Mouse (Mus musculus) frontal cortex, adult 2 months (tissue): ENCODE results near the gene Tspo. TPM values are rescaled to one million over a fixed set of nuclear protein-coding genes. Genes with fewer than 3 reads are reported as not detected.

ENCODE experiments used
- DNase-seq, 2 experiments: peaks; one replicate each; pipeline ENCODE4 v3.0.0; 2022; ENCODE audit warnings: low spot score in 1 of 2; ENCODE audit errors: extremely low spot score in 1 of 2
- polyA plus RNA-seq: library from polyadenylated mRNA; depleted of rRNA; stranded (reverse); fragments of >200 nt; gene quantifications from 2 replicates; pipeline ENCODE4 v1.2.3, GENCODE M21; 2012; rRNA removed

Tspo gene
- polyA plus RNA-seq = 10.9 and 11.3 TPM in 2 replicates

DNA sequence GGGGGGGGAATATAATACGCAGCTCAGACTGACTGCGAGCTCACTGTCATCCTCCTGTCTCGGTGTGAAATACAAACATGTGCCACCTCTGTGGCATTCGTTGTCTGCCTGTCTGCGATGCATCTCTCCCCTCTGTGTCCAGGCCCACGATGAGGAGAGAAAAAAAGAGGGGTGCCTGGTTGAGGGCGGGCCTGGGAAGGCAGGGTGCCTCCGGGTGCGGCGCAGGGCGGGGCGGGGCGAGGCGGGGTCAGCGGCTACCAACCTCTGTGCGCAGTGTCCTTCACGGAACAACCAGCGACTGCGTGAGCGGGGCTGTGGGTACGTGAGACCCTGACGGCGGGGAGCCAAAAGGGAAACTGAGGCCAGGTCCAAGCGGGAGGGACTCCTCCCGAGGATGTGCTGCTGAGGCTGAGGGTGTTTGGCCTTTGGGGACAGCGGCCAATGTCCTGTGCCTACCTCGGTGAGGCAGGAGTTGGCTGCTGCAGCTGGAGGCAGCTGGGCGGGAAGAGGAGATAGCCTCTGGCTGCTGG, at the start of gene Tspo, which contains the start of gene Mcat:
Gene Tspo (plus strand): TSS at position 266 of the 530 bp plus-strand sequence.
Gene Mcat (minus strand): TSS at position 461 of the 530 bp plus-strand sequence.
- DNase-seq = no peak

- peak in 1 of 2 experiments; percentile 43 for DNase-seq
Observed at GRCm38 (mm10) chr15:83515018-83515417, 48.4 kb upstream of the Tspo start.

GRCm38 (mm10) chr15:83518215-83519048, 45.0 kb upstream of the Tspo start:
- DNase-seq = peak; percentile 18 to 86

DNA sequence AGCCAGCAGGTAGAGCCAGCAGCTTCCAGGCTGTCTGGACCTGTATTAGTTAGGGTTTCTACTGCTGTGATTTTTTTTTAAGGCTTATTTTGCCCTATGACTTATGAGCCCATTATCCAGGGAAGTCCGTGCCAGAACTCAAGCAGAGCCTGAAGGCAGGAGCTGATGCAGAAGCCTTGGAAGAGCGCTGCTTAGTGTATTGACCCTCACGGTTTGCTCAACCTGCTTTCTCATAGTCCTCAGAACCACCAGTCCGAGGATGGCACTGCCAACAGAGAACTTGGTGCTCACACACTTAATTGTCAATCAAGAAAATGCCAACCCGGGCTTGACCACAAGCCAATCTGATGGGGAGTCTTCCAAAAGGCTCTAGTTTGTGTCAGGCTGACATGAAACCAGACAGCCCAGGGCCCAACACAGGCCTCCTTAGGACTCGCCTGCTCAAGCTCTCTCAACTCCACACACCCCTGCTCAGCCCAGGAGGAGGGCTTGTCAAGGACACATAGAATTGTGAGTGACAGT, 42.5 kb upstream of the Tspo start:
- no peak for DNase-seq

GRCm38 (mm10) chr15:83523196-83523595, 40.2 kb upstream of the Tspo start:
- no peak for DNase-seq

GRCm38 (mm10) chr15:83523638-83524332, 39.6 kb upstream of the Tspo start:
- no peak for DNase-seq

DNA sequence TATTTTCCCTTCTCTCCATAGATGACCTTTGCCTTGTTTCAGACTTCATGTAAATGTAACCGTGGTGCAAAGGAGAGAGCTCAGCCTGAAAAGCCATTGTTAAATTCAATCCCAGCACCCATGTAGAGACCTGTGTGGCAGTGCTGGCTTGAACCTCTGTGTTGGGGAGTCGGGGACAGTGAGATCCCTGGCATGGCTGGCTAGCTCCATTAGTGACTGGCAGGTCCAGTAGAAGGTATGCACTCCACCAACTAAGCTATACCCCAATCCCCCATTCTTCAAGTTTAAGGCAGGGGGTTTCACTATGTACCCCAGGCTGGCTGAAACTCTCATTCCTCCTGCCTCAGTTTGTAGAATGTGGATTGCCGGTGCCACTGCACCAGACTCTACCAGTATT, 39.1 kb upstream of the Tspo start:
- no peak for DNase-seq

GRCm38 (mm10) chr15:83526424-83527091, 36.8 kb upstream of the Tspo start, which contains the start of gene Bik:
Gene Bik, plus strand, starts transcription at chr15:83526862.
- no peak for DNase-seq

GRCm38 (mm10) chr15:83527092-83527437, 36.3 kb upstream of the Tspo start:
- no peak for DNase-seq

DNA sequence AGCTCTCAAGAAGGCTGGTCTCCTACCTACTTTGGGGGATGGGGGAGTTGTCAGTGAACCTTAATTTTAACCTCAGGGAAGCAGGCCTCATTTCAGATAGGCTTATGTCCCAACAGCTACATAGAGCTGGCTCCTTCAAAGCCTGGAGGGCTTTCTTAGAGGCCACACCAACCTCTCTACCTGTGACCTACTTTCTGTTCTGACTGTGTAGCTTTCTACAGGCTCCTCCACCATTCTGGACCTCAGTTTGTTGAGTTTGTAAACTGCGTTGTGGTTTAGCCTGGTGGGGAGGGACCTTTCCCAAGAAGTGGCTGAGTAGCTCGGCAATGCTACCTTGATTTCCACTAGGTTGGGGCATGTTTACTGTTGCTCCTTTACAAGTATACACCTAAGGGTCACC, 35.6 kb upstream of the Tspo start:
- no peak for DNase-seq

GRCm38 (mm10) chr15:83528892-83529291, 34.5 kb upstream of the Tspo start:
- no peak for DNase-seq

GRCm38 (mm10) chr15:83529765-83530164, 33.6 kb upstream of the Tspo start:
- no peak for DNase-seq

DNA sequence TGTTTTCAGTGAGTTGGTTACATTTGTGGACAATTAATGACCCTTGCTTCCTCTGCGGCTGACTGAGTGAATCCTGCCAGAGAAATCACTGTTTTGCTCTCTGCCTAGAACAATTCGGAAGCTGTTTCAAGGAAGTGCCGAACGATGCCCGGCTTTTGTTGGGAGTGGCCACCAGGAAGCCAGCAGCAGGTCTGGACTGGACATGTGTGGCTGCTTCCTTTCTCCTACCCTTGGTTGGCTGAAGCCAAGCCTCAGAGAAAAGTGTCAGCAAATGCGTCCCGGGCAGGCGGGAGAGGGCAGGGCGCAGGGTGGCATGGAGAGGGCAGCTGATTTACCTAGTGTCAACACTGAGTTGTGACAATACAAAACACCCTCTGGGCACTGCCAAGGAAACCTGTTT, 33.2 kb upstream of the Tspo start:
- DNase-seq = no peak

GRCm38 (mm10) chr15:83530688-83531087, 32.7 kb upstream of the Tspo start:
- DNase-seq = no peak

- no peak for DNase-seq
Observed at GRCm38 (mm10) chr15:83531961-83532469, 31.4 kb upstream of the Tspo start.

DNA sequence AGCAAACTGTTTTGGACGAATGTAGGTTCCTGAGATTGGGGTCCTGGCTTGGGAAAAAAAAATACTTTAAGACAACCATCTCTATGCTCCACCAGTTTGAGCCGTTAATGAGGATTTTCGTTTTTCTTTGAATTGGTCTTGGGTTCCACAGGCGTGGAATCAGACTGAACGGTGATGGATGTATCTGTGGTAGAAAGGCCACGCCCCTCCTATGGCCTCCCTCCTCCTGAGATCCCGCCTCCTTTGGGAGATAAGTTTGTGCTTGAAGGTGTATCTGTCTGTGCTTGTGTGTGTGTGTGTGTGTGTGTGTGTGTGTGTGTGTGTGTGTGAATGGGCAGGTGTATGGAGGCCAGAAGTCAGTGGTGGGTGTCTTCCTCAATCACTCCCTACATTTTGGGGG, 30.8 kb upstream of the Tspo start:
- no peak for DNase-seq

GRCm38 (mm10) chr15:83534960-83535889, 28.2 kb upstream of the Tspo start:
- DNase-seq = no peak

GRCm38 (mm10) chr15:83535890-83536231, 27.5 kb upstream of the Tspo start:
- no peak for DNase-seq

DNA sequence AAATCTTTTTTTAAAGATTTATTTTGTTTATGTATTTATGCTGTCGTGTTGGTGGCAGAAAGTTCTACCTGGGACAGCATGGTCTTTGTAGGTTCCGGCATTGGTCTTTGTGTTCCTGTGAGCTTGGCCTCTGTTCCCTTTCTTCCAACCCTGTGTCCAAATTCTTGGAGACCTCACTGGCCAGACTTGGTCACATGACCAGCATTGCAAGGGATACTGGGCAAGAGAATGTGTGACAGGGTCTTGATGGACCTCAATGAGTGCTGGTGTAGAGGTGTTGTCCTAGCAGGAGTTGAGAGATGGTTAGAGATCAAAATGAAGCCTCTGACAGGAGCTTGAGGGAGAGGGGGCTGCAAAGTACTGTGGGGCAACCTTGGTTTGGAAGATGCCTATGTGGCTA, 24.5 kb upstream of the Tspo start:
- DNase-seq = no peak

- DNase-seq = no peak
Observed at GRCm38 (mm10) chr15:83539905-83540304, 23.5 kb upstream of the Tspo start.
